Mouse (Mus musculus) midbrain, embryonic 10.5 days (tissue): ENCODE results near the gene Pknox2. TPM values are rescaled to one million over a fixed set of nuclear protein-coding genes. Genes with fewer than 3 reads are reported as not detected.

Source experiments
- DNase-seq: peaks from one replicate; pipeline ENCODE4 v3.0.0-alpha.2; 2017; ENCODE audit warnings: low spot score
- H3K27ac ChIP-seq: fragments of 300-500 bp; sonication (generic); replicated peaks from 2 replicates; pipeline ENCODE4 v1.5.1; 2016; ENCODE audit warnings: mild to moderate bottlenecking
- H3K27me3 ChIP-seq: fragments of 300-500 bp; sonication (generic); 2 replicates; pipeline ENCODE4 v1.6.1; 2016; ENCODE audit warnings: low read depth, mild to moderate bottlenecking; ENCODE audit not compliant: poor library complexity, severe bottlenecking
- H3K36me3 ChIP-seq: fragments of 300-500 bp; sonication (generic); 2 replicates; pipeline ENCODE4 v1.6.1; 2016; ENCODE audit warnings: mild to moderate bottlenecking, moderate library complexity
- H3K4me1 ChIP-seq: fragments of 300-500 bp; sonication (generic); 2 replicates; pipeline ENCODE4 v1.6.1; 2016
- H3K4me3 ChIP-seq: fragments of 300-500 bp; sonication (generic); 2 replicates; pipeline ENCODE4 v1.5.1; 2016; ENCODE audit warnings: mild to moderate bottlenecking, moderate library complexity
- H3K9me3 ChIP-seq: fragments of 300-500 bp; sonication (generic); replicated peaks from 2 replicates; pipeline ENCODE4 v1.6.1; 2016; ENCODE audit warnings: mild to moderate bottlenecking
- WGBS: fragments of 180-500 bp; shearing (Covaris S2); methylation state at CpG from one replicate; pipeline ENCODE4 v1.1.7; 2016; 5-methylcytosine and 5-hydroxymethylcytosine counted together
- polyA plus RNA-seq: library from polyadenylated mRNA; unstranded; fragments of >200 nt; fragmentation: Nextera tagmentation; extraction: Ambion mirVana; gene quantifications from 2 replicates; pipeline ENCODE4 v1.2.1, GENCODE M21; 2016

The Pknox2 gene
- polyA plus RNA-seq, 1 experiment from 2014 or later = 41.5 TPM

DNA sequence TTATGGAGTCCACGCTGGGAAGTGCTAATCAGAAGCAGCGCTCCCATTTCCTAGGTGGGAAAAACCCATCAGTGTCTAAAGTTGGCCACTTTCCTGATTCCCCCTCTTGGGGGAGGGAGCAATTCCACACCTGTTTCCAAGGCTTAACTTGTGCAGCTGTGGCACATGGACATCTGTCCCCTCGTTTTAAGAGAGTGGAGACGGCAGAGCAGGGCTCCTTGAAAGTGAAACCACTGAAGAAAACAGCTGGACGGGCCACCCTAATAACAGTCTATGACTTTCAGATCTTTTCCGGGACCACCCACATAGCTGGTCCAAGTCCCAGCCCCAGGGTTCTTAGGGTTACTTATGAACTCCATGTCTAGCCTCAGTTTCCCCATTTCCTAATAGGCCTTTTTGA is 94.2 kb downstream of the Pknox2 start:
- Histone ChIP-seq H3K27me3 (no peaks in the 10 kb centered on the region), H3K36me3 (peaks cover 4% of the 10 kb centered on the region), H3K4me1 (peaks cover 71% of the 10 kb centered on the region), H3K4me3 (no peak overlapping the region), H3K27ac (peak overlapping the region; percentile 90), H3K9me3 (no peaks in the 10 kb centered on the region)
- WGBS = 37% methylated on average over 6 of the region's 6 CpGs
- no peak for DNase-seq

GRCm38 (mm10) chr9:37051669-37052068 is 95.5 kb downstream of the Pknox2 start:
- H3K9me3 ChIP-seq = no peaks in the 10 kb centered on the region
- DNase-seq = no peak
- WGBS = 97% methylated on average over 4 of the region's 4 CpGs
- no peaks in the 10 kb centered on the region for H3K27me3 ChIP-seq
- no peak overlapping the region for H3K4me3 ChIP-seq
- H3K36me3 ChIP-seq = peaks cover 4% of the 10 kb centered on the region
- no peak overlapping the region for H3K27ac ChIP-seq
- peaks cover 65% of the 10 kb centered on the region for H3K4me1 ChIP-seq

DNA sequence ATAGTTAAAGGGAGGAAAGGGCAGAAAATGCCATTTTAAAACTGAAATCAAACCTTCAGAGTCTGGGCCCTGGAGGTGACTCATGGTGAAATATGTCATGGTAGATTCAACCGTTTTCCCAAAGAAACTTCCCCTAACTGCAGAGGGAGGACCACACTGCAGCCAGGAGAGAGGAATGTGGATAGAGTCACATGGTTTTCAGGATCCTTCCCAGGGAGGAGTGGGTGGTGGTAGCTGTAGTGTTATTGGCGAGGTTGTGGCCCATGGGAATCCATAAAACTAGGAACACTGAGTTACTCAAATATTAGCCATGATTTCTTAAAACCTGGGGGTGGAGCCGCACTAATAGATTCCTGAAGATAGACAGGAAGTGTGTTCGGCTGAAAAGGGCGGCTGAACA is 99.7 kb downstream of the Pknox2 start:
- 82% methylated on average over 5 of the region's 5 CpGs for WGBS
- no peak for DNase-seq
- peaks cover 33% of the 10 kb centered on the region for H3K4me1 ChIP-seq
- peaks cover 4% of the 10 kb centered on the region for H3K36me3 ChIP-seq
- H3K27me3 ChIP-seq = no peaks in the 10 kb centered on the region
- H3K27ac ChIP-seq = no peak overlapping the region
- H3K9me3 ChIP-seq = no peaks in the 10 kb centered on the region
- H3K4me3 ChIP-seq = no peak overlapping the region

DNA sequence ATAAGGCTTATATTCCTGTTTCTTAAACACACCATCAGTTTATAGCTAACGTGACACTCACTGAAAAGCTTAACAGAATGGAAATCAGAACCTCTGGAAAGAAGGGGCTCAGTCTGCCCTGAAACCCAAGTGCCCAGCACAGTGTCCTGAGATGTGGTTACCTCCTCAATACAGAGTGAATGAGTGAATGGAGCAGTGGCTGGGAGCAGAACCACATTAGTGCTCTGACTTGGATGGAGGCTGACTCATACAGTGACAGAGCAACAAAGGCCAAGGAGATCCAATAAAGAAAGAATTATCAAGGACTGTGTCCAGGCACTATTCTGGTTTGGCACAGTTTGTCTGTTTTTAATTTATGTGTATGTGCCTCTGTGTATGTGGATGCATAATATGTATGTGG is 101.3 kb downstream of the Pknox2 start:
- Histone ChIP-seq H3K4me1 (peaks cover 28% of the 10 kb centered on the region), H3K9me3 (no peaks in the 10 kb centered on the region), H3K36me3 (peaks cover 2% of the 10 kb centered on the region), H3K27ac (no peak overlapping the region), H3K27me3 (no peaks in the 10 kb centered on the region), H3K4me3 (no peak overlapping the region)
- DNase-seq = no peak
- WGBS = 76% methylated on average over 1 of the region's 1 CpGs

DNA sequence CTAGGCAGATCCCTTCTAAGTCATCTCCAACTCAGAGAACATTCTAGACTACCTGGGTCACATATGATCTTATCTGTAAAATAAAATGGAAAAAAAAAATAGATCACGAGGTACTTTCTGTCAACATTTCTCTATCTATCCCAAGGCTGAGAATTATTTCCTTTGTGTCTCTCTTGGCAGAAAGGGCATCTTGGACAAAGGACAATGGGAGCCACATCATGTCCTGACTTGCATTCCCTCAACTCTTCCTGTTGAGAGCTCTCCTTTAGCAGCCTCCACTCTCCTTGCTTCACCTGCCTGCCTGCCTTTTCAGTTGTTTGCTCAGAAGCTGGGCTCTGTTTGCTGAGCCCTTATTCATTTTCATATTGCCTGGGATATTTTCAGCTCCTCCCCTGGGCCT is 103.0 kb downstream of the Pknox2 start:
- Histone ChIP-seq H3K4me1 (peaks cover 24% of the 10 kb centered on the region), H3K27ac (0 out of 2 replicates have a peak overlapping the region, but pooled peaks have one; percentile 33), H3K9me3 (no peaks in the 10 kb centered on the region), H3K36me3 (no peaks in the 10 kb centered on the region), H3K27me3 (no peaks in the 10 kb centered on the region), H3K4me3 (no peak overlapping the region)
- no peak for DNase-seq
- 94% methylated on average over 1 of the region's 1 CpGs for WGBS

DNA sequence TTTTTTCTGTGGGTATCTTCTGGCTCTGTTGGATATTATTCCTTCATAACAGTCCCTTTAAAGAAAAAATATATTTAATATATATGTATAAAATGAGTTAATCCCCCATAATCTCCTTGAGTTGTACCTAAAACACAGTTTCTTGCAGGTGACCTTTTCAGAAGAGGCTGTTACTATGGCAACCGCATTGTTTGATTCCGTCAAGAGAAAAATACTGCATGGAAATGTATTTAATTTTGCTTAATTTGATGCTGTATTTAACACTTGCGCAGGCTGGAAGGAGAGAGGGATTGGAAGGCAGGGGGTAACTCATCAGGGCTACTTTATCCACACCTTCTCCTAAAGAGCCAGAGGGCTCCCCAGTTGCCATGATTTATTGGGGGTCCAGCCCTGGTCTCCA is 108.3 kb downstream of the Pknox2 start:
- 77% methylated on average over 3 of the region's 3 CpGs for WGBS
- Histone ChIP-seq H3K27me3 (no peaks in the 10 kb centered on the region), H3K4me3 (no peak overlapping the region), H3K9me3 (peaks cover 8% of the 10 kb centered on the region; the same call in 1 of the 2 replicates), H3K27ac (no peak overlapping the region; the same call in 1 of the 2 replicates), H3K4me1 (peaks cover 24% of the 10 kb centered on the region), H3K36me3 (peaks cover 27% of the 10 kb centered on the region)
- no peak for DNase-seq

GRCm38 (mm10) chr9:37038445-37038844 is 108.8 kb downstream of the Pknox2 start:
- Histone ChIP-seq H3K4me3 (no peak overlapping the region), H3K27me3 (no peaks in the 10 kb centered on the region), H3K36me3 (peaks cover 30% of the 10 kb centered on the region), H3K4me1 (peaks cover 24% of the 10 kb centered on the region), H3K9me3 (peaks cover 8% of the 10 kb centered on the region; the same call in 1 of the 2 replicates), H3K27ac (peak overlapping the region; percentile 38; the same call in 1 of the 2 replicates)
- DNase-seq = no peak
- WGBS = 62% methylated on average over 7 of the region's 7 CpGs

DNA sequence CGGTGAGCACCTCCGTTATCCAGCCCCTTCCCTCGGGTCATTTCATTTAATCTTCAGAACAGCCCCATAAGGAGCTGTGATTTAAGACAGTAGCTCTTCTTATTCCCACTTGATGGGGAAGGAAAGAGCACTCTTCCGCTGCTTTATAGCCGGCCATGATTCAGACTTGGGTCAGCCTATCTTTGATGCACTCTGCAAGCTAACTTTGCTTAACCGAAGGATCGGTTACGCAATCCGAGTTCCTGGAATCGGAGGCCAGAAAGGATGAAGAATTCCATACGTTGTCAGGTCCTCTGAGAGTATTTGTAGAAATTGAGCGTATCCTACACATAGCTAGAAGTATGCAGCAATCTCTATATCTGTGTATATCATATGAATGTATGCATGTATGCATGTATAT is 109.8 kb downstream of the Pknox2 start:
- DNase-seq = no peak
- 91% methylated on average over 12 of the region's 12 CpGs for WGBS
- Histone ChIP-seq H3K4me3 (no peak overlapping the region), H3K4me1 (peaks cover 24% of the 10 kb centered on the region), H3K27me3 (no peaks in the 10 kb centered on the region), H3K27ac (no peak overlapping the region), H3K36me3 (peaks cover 30% of the 10 kb centered on the region), H3K9me3 (peaks cover 8% of the 10 kb centered on the region; the same call in 1 of the 2 replicates)

DNA sequence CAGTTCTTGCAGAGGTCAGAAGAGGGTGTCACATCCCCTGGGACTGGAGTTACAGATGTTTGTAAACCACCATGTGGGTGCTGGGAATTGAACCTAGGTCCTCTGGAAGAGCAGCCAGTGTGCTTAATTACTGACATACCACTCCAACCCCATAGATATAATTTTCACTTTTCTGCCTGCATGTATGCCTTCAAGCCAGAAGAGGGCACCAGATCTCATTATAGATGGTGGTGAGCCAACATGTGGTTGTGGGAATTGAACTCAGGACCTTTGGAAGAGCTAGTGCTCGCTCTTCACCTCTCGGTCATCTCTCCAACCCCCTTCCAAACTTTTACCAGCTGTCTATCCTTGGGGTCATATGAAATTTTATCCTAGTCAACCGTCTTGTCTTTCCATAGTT is 112.0 kb downstream of the Pknox2 start:
- peaks cover 41% of the 10 kb centered on the region for H3K4me1 ChIP-seq
- H3K4me3 ChIP-seq = no peak overlapping the region
- H3K36me3 ChIP-seq = peaks cover 34% of the 10 kb centered on the region
- 89% methylated on average over 3 of the region's 3 CpGs for WGBS
- no peak overlapping the region for H3K27ac ChIP-seq
- DNase-seq = no peak
- no peaks in the 10 kb centered on the region for H3K27me3 ChIP-seq
- peaks cover 8% of the 10 kb centered on the region; the same call in 1 of the 2 replicates for H3K9me3 ChIP-seq

DNA sequence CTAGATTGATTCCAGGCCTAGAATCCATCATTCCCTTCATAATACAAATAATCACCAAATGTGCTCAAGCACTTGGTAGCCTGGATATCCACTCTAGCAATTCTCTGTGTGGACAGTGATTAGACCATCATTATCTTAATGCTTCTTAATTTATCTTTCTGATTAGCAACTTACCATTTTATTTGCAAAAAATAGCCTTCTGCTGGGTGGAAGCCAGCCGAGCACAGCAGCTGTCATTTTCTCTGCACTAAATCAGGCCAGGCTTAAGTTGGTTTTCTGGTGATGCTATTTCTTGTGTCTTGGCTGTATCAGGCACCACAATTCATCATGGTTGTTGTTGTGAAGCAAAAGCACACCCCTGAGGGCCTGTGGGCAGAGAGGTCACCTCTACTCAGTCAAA is 112.9 kb downstream of the Pknox2 start:
- DNase-seq = no peak
- Histone ChIP-seq H3K9me3 (peaks cover 8% of the 10 kb centered on the region; the same call in 1 of the 2 replicates), H3K27me3 (no peaks in the 10 kb centered on the region), H3K27ac (no peak overlapping the region), H3K4me3 (no peak overlapping the region), H3K4me1 (peaks cover 45% of the 10 kb centered on the region), H3K36me3 (peaks cover 34% of the 10 kb centered on the region)
- WGBS = 84% methylated on average over 1 of the region's 1 CpGs

- H3K4me1 ChIP-seq = peaks cover 54% of the 10 kb centered on the region
- no peak for DNase-seq
- no peaks in the 10 kb centered on the region for H3K27me3 ChIP-seq
- H3K9me3 ChIP-seq = peaks cover 5% of the 10 kb centered on the region; the same call in 1 of the 2 replicates
- peak overlapping the region; percentile 77 for H3K27ac ChIP-seq
- 33% methylated on average over 9 of the region's 9 CpGs for WGBS
- peaks cover 22% of the 10 kb centered on the region for H3K36me3 ChIP-seq
- no peak overlapping the region for H3K4me3 ChIP-seq
These were observed 116.6 kb downstream of the Pknox2 start for GRCm38 (mm10) chr9:37030347-37031213.

GRCm38 (mm10) chr9:37029811-37030346 is 117.3 kb downstream of the Pknox2 start:
- Histone ChIP-seq H3K4me3 (no peak overlapping the region), H3K27me3 (no peaks in the 10 kb centered on the region), H3K9me3 (no peaks in the 10 kb centered on the region), H3K36me3 (peaks cover 15% of the 10 kb centered on the region), H3K27ac (peak overlapping the region; percentile 77), H3K4me1 (peaks cover 61% of the 10 kb centered on the region)
- 67% methylated on average over 3 of the region's 3 CpGs for WGBS
- DNase-seq = no peak
